Mouse (Mus musculus) thymus, adult 2 months (tissue): ENCODE measurements around the gene Numa1.

Experiments used
- CTCF ChIP-seq: fragments of 200-500 bp; IDR thresholded peaks from 2 replicates; pipeline ENCODE4 v1.5.1; 2012; ENCODE audit warnings: mild to moderate bottlenecking, control low read depth, low read length, moderate library complexity, borderline replicate concordance; ENCODE audit not compliant: control insufficient read depth, poor library complexity, insufficient read depth; ENCODE audit errors: extremely low read depth
- POLR2A ChIP-seq: fragments of 200-500 bp; IDR thresholded peaks from 2 replicates; pipeline ENCODE4 v1.6.1; 2012; ENCODE audit warnings: mild to moderate bottlenecking, low read length, control low read depth, moderate library complexity; ENCODE audit not compliant: control insufficient read depth, poor library complexity, insufficient read depth; ENCODE audit errors: extremely low read depth

- TF ChIP-seq POLR2A (no peak), CTCF (no peak)
These were observed 91.5 kb downstream of the Numa1 start for GRCm38 (mm10) chr7:102025187-102026119.
